Mouse (Mus musculus): ENCODE measurements around the gene Fbxo6. TPM values are rescaled to one million over a fixed set of nuclear protein-coding genes. Genes with fewer than 3 reads are reported as not detected.

Gene Fbxo6
- 46.5 and 50.5 TPM in 2 replicates for polyA plus RNA-seq (2015; fragmentation: Nextera tagmentation; extraction: Ambion mirVana)

GRCm38 (mm10) chr4:148151267-148152168 is at the start of gene Fbxo6:
TSS of gene Fbxo6 (minus strand) at chr4:148152140.

GRCm38 (mm10) chr4:148160436-148161390 is 8.8 kb upstream of the Fbxo6 start, which contains the start of the genes Fbxo44 and Fbxo2:
TSS of gene Fbxo44 (minus strand) at chr4:148160482.
TSS of gene Fbxo2 (plus strand) at chr4:148160621.

GRCm38 (mm10) chr4:148130561-148131413 is 21.2 kb downstream of the Fbxo6 start, which contains the start of gene Draxin:
TSS of gene Draxin (minus strand) at chr4:148130698.

GRCm38 (mm10) chr4:148130133-148130532 is 21.8 kb downstream of the Fbxo6 start, which contains the start of gene Mad2l2:
TSS of gene Mad2l2 (plus strand) at chr4:148130384.

Small RNA genes within 50 kb of the gene (microRNA-seq; reads per million reads assigned to microRNA genes)
- not detected for gene Mir7022

Other genes starting within 250 kb of the Fbxo6 start
- gene Mfn2, start 247.4 kb downstream of the Fbxo6 start, polyA plus RNA-seq (2015; fragmentation: Nextera tagmentation; extraction: Ambion mirVana) = 49.5 and 53.2 TPM in 2 replicates
- 53.7 and 59.1 TPM in 2 replicates for gene Plod1, start 215.4 kb downstream of the Fbxo6 start, polyA plus RNA-seq (2015; fragmentation: Nextera tagmentation; extraction: Ambion mirVana)
- gene 2510039O18Rik, start 211.2 kb downstream of the Fbxo6 start, polyA plus RNA-seq (2015; fragmentation: Nextera tagmentation; extraction: Ambion mirVana) = 12.4 and 13.0 TPM in 2 replicates
- gene Nppb, start 166.4 kb downstream of the Fbxo6 start, polyA plus RNA-seq (2015; fragmentation: Nextera tagmentation; extraction: Ambion mirVana) = 0.77 and 1.00 TPM in 2 replicates
- gene Nppa, start 151.4 kb downstream of the Fbxo6 start, polyA plus RNA-seq (2015; fragmentation: Nextera tagmentation; extraction: Ambion mirVana) = 6.0 and 7.2 TPM in 2 replicates
- 3.5 and 4.7 TPM in 2 replicates for gene Clcn6, start 113.3 kb downstream of the Fbxo6 start, polyA plus RNA-seq (2015; fragmentation: Nextera tagmentation; extraction: Ambion mirVana)
- 15.8 and 16.7 TPM in 2 replicates for gene Mthfr, start 113.1 kb downstream of the Fbxo6 start, polyA plus RNA-seq (2015; fragmentation: Nextera tagmentation; extraction: Ambion mirVana)
- 21.2 and 23.5 TPM in 2 replicates for gene Agtrap, start 64.1 kb downstream of the Fbxo6 start, polyA plus RNA-seq (2015; fragmentation: Nextera tagmentation; extraction: Ambion mirVana)
- 27.9 and 29.9 TPM in 2 replicates for gene Mad2l2, start 21.8 kb downstream of the Fbxo6 start, polyA plus RNA-seq (2015; fragmentation: Nextera tagmentation; extraction: Ambion mirVana)
- 0.02 TPM in 1 of 2 replicates, not detected in the other for gene Draxin, start 21.4 kb downstream of the Fbxo6 start, polyA plus RNA-seq (2015; fragmentation: Nextera tagmentation; extraction: Ambion mirVana)
- 3.2 and 3.7 TPM in 2 replicates for gene Fbxo44, start 8.3 kb upstream of the Fbxo6 start, polyA plus RNA-seq (2015; fragmentation: Nextera tagmentation; extraction: Ambion mirVana)
- gene Fbxo2, start 8.5 kb upstream of the Fbxo6 start, polyA plus RNA-seq (2015; fragmentation: Nextera tagmentation; extraction: Ambion mirVana) = 1.5 and 1.9 TPM in 2 replicates
- not detected in 2 replicates for gene Disp3, start 135.8 kb upstream of the Fbxo6 start, polyA plus RNA-seq (2015; fragmentation: Nextera tagmentation; extraction: Ambion mirVana)

All from urinary bladder, postnatal 0 days (tissue).